Mouse (Mus musculus) erythroblast, embryonic 14.5 days (primary cell): Measurements from ENCODE around the gene Olfr159.

Experiments
- GATA1 ChIP-seq: IDR thresholded peaks from 2 replicates; pipeline ENCODE4 v1.6.1; 2012; ENCODE audit warnings: low read length, inconsistent platforms, mixed read lengths
- TAL1 ChIP-seq: IDR thresholded peaks from 3 replicates; pipeline ENCODE4 v1.6.1; 2012; ENCODE audit warnings: low read length, inconsistent platforms, mixed read lengths

- TF ChIP-seq GATA1 (no peak), TAL1 (no peak)
Measured at GRCm38 (mm10) chr4:43738989-43739674, 31.7 kb downstream of the Olfr159 start.
